Mouse (Mus musculus): ENCODE data around the gene 9130213A22Rik.

Gene 9130213A22Rik

GRCm38 (mm10) chr11:69106842-69107241, 15.5 kb downstream of the 9130213A22Rik start:
- DNase-seq (ENCODE audit: low spot score), result no peak

- DNase-seq (ENCODE audit: low spot score), result no peak
Measured at GRCm38 (mm10) chr11:69106299-69106698, 16.1 kb downstream of the 9130213A22Rik start.

DNA sequence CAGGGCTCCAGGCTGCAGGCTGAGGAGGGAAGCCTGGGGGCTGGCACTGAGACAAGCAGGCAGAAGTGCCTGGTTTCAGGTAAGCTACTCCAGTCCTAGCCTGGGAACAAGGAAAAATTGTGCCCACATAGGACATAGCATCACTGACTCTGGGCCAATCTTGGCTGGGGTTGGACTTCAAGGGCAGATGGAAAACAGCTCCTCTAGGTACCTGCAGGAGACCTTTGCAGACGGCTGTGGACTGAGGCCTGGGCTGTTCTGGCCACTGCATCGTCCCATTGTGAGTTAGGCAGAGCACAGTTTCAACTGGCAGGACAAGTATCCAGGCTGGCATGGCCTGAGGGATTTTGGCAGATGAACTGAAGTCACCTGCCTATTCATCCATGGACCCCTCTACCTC, 16.6 kb downstream of the 9130213A22Rik start:
- DNase-seq (ENCODE audit: low spot score), result no peak

GRCm38 (mm10) chr11:69105227-69105626, 17.2 kb downstream of the 9130213A22Rik start:
- DNase-seq (ENCODE audit: low spot score), result no peak

- DNase-seq (ENCODE audit: low spot score), result no peak
Measured at GRCm38 (mm10) chr11:69104487-69104886, 17.9 kb downstream of the 9130213A22Rik start.

DNA sequence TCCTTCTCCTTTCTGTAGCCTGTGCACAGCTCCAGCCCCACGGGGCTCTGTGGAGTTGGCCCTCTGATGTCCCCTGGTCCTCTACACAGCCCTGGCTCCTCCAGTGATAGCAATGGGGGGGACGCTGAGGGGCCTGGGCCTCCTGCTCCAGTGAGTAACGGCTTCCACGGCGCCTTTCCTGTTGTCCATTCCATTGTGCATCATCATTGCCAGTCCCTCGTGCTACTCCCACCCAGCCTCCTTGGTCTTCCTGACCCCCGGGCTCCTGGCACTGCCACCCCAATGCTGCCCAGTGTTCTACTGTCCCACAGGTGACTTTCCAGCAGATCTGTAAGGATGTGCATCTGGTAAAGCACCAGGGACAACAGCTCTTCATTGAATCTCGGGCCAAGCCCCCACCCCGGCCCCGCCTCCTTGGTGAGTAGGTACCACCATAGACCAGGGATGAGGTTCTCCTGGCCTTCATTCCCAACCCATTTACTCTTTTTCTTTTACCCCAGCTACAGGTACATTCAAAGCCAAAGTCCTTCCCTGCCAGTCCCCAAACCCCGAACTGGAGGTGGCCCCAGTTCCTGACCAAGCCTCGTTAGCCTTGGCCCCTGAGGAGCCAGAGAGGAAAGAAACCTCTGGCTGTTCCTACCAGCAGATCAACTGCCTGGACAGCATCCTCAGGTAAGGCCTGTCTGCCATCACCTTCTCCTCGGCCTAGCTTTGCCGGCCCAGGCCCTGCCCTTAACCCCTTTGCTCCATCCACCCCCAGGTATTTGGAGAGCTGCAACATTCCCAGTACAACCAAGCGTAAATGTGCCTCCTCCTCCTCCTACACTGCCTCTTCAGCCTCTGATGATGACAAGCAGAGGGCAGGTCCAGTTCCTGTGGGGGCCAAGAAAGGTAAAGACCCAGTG, 18.6 kb downstream of the 9130213A22Rik start:
- no peak for DNase-seq (ENCODE audit: low spot score)

DNA sequence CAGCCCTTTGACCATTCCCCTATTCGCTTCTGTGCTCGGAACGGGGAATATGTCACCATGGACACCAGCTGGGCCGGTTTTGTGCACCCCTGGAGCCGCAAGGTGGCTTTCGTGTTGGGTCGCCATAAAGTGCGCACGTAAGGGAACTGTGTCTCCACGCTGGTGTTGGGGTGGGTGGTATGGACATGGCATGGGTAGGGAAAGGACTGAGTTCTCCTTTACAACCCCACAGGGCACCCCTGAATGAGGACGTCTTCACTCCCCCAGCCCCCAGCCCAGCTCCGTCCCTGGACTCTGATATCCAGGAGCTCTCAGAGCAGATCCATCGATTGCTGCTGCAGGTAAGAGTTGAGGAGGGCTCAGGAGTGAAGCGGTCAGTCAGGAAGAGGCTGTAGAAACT, 19.3 kb downstream of the 9130213A22Rik start:
- no peak for DNase-seq (ENCODE audit: low spot score)

GRCm38 (mm10) chr11:69102403-69102725, 20.0 kb downstream of the 9130213A22Rik start:
- DNase-seq (ENCODE audit: low spot score), result no peak

GRCm38 (mm10) chr11:69101604-69102402, 20.6 kb downstream of the 9130213A22Rik start:
- DNase-seq (ENCODE audit: low spot score), result no peak

GRCm38 (mm10) chr11:69100639-69101360, 21.6 kb downstream of the 9130213A22Rik start:
- DNase-seq (ENCODE audit: low spot score), result no peak

- peak; percentile 97 for DNase-seq (ENCODE audit: low spot score)
Measured at GRCm38 (mm10) chr11:69099915-69100345, 22.5 kb downstream of the 9130213A22Rik start.

GRCm38 (mm10) chr11:69099177-69099914, 23.0 kb downstream of the 9130213A22Rik start:
- peak; percentile 94 for DNase-seq (ENCODE audit: low spot score)

DNA sequence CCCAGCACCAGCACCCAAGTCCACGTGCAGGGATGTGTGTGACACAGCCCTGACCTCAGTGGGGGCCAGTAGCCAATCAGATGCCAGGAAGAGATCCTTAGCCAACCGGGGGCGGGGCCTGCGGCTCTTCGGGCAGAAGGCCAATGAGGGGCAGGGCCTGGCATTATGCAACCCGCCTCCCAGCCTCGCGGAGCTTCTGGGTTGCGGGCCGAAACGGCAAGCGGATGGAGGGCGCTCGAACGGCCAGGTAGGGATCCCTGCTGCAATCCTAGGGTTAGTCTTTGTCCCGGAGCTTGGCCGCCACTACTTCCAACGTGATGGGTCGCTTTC, 23.7 kb downstream of the 9130213A22Rik start:
- DNase-seq (ENCODE audit: low spot score), result peak; percentile 99

DNA sequence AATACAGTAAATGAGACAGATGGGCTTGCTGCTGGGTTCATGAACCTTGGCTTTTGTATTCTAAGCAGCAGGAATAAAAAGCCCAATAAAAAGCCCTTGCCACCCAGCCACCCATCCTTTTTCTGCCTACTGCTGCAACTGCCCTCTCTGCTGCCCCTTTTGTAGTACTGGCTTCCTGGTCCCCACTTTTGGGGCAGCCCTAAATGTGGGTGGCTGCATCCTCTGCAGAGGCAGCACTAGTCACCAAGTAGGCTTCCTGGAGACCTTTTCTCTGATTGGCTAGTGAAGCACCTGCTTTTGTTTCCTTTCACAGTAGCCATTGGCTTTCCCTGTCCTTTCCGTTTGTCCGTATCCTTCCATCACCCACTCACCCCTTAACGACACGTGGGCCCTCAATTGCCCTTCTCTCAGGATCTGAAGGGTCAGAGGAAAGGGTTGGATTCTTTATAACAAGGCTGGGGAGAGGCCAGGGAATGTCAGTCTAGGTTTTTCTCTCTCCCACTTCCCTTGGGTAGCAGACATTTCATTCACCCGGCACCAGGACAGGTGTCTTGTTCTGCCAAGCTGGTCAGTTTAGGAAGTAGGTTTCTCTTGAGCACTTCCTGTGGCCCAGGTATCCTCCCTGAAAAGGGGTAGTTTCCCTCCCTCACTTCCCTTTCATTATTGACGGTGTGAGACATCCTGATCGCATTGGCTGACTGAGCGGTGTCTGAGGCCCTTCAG, 24.2 kb downstream of the 9130213A22Rik start:
- DNase-seq (ENCODE audit: low spot score), result no peak

DNA sequence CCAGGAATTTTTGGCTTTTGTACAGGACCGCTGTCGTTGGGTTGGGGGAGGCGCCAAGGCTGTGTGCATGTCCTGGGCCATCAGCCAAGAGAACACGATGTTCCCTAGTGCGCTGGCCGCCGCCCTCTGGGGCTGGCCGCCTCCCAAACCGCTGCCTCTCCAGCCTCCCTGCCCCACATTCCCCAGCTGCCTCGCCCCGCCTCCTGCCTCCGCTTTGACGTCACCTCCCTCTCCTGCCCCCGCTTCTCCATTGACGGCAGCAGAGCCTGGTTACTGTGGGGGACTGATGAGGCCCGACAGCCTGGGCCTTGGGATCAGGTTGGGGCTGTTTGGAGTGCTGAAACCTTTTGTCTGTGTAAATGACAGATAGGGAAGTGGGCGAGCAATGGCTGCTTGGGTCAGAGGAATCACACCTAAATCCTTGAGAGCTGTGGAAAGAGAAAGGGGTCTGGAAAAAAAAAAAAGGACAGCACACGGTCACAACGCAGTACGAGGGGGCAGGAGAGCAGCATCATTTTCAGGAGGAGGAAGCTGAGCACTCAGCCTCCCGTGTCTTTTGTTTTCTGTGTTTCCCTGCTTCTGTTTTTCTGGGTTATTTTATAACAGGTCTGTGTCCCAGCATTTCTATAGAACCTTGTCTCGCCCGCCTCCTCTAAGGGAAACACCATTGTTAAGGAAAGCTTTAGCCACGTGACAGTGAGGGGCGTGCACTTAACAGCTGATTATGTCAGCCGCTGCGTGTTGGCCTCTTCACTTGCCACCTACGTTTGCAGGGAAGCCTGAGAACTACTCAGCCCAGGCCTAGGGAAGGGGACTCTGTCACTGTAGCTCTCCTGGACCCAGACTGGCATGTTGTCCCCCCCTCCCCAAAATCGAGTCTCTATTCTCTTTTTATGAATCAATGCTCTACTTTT, 25.1 kb downstream of the 9130213A22Rik start:
- peak; percentile 99 for DNase-seq (ENCODE audit: low spot score)

DNA sequence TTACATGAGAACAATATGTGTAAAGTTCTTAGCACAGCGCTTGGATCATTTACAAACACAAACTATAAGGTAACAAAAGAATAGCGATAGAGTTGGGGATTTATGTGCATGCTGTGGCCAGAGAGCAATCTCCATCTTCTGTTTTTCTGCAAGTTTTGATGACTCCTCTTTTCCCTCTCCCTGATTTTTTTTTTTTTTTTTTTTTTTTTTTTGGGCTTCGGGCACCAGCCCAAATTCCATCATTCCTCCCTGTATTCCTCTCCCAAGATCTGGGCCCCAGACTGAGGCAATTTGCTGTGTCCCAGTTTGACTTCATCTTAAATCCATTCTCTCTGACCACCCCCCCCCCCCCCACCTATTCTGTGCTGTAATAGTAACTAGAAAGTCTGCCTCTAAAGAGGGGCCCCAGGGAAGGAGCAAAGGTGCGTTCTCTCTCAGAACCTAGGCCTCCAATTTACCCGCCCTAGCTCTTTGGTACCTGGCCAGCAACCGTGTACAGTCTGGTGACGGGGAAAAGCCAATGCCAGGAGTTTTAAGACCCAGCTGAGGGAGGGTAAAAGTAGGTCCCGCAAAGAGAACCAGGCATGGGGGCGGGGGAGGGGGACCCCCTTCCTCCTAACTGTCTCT, 25.9 kb downstream of the 9130213A22Rik start:
- DNase-seq (ENCODE audit: low spot score), result no peak

DNA sequence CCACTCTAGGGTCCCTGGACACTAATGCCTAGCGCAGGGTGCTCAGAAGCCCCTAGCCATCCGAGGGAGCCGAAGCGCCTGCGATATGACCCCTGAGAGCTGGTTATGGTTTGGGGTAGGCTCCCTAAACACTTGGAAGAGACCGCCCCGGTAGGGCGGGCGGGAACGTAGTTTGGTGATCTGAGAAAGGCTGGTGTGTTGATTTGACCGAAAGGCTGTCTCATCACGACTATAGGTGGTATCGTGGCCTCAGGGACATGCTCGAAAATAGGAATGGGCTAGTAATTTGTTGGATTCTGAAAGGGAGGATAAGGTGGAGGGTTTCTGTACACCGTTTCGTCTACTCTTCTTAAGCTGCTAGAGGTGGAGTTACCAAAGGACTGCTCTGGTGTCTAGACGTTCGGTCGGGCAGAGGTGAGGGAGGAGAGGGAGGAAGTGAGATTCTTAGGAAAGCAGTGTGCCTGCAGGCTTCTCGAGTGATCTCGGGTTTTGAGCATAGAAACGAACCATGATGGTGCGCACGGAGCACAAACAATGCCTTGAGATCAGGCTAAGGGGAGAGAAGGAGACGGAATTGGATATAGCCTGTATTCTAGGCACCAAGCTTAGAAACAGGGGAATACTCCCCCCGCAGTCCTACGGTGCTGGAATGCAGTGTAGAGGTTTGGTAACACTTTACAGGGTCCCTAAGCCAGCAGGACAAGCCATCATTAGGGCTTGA, 26.7 kb downstream of the 9130213A22Rik start:
- peak; percentile 72 for DNase-seq (ENCODE audit: low spot score)

- peak; percentile 100 for DNase-seq (ENCODE audit: low spot score)
Measured at GRCm38 (mm10) chr11:69094697-69095429, 27.5 kb downstream of the 9130213A22Rik start, which contains the start of gene Per1. TSS of gene Per1 (plus strand) at chr11:69095217.
